Mouse (Mus musculus) Patski (cell line): ENCODE results near the gene Slpi. TPM values are rescaled to one million over a fixed set of nuclear protein-coding genes. Genes with fewer than 3 reads are reported as not detected.

Experiments
- ATAC-seq: fragments of 100-300 bp; one replicate; pipeline ENCODE4 v1.8.0; 2021
- CTCF ChIA-PET: fragments of 350-600 bp; sonication (Branson Sonifier 250); formaldehyde crosslinking; loops from one replicate; lab custom pipeline; 2022; ENCODE audit warnings: inconsistent platforms; lab: Charles Lee
- POLR2A ChIA-PET: fragments of 350-600 bp; sonication (Branson Sonifier 250); formaldehyde crosslinking; loops from one replicate; lab custom pipeline; 2022; ENCODE audit warnings: antibody characterized with exemption, inconsistent platforms; lab: Charles Lee
- DNase-seq: peaks from one replicate; pipeline ENCODE4 v3.0.0-alpha.2; 2011; ENCODE audit warnings: low read depth, low spot score
- H3K27me3 ChIP-seq: fragments of 371-371 bp; one replicate; pipeline ENCODE4 v1.5.1; 2021
- CTCF ChIP-seq: fragments of 100-300 bp; IDR thresholded peaks from one replicate; pipeline ENCODE4 v1.5.1; 2021
- in situ Hi-C: fragments of 300-500 bp; cut with MboI; formaldehyde crosslinking; loops from 3 replicates; pipeline ENCODE4 v1.11.1; 2018; ENCODE audit warnings: low pct_unique_long_range_greater_than_20kb, mixed read lengths
- polyA plus RNA-seq: library from polyadenylated mRNA; unstranded; gene quantifications from one replicate; pipeline ENCODE4 v1.2.3, GENCODE M21; 2021

The Slpi gene
- polyA plus RNA-seq, 1 experiment from 2014 or later = 149 TPM

- no peaks in the 10 kb centered on the region for H3K27me3 ChIP-seq
- ChIA-PET POLR2A (interaction anchor here (0.5 to 1.8 kb wide), 8 partner anchors 8 to 284 kb away, joined by 3 to 11 read pairs (median 4); partner anchors contain the start of gene Sys1), CTCF (interaction anchor here (1.0 to 1.9 kb wide), 3 partner anchors 16 to 35 kb away, joined by 3 to 7 read pairs (median 4); partner anchors contain the start of gene Sys1)
- ATAC-seq (no peak), DNase-seq (no peak)
- no peak for TF ChIP-seq CTCF
- in situ Hi-C loops = no loop called here
Measured at GRCm38 (mm10) chr2:164422675-164423393, 33.9 kb upstream of the Slpi start.

GRCm38 (mm10) chr2:164421979-164422378 is 33.1 kb upstream of the Slpi start:
- CTCF ChIA-PET = interaction anchor here (1.0 to 1.9 kb wide), 4 partner anchors 17 to 39 kb away, joined by 3 to 7 read pairs (median 4); partner anchors contain the start of genes Gm20458 and Sys1
- DNase-seq (no peak), ATAC-seq (peak; percentile 48)
- no peak for TF ChIP-seq CTCF
- in situ Hi-C loops = no loop called here
- H3K27me3 ChIP-seq = no peaks in the 10 kb centered on the region
- POLR2A ChIA-PET = interaction anchor here (1.2 to 1.4 kb wide), 4 partner anchors 17 to 39 kb away, joined by 3 to 11 read pairs (median 4); partner anchors contain the start of genes Sdc4 and Sys1

- no peak for TF ChIP-seq CTCF
- DNase-seq (no peak), ATAC-seq (no peak)
- in situ Hi-C loops = no loop called here
- ChIA-PET CTCF (interaction anchor here (1.2 kb wide), 1 partner anchor 40 kb away, joined by 3 read pairs; the partner anchor contains the start of gene Gm20458), POLR2A (interaction anchor here (1.1 to 1.3 kb wide), 3 partner anchors 18 to 22 kb away, joined by 3 to 5 read pairs (median 4); partner anchors contain the start of gene Sdc4)
- H3K27me3 ChIP-seq = no peaks in the 10 kb centered on the region
Measured at GRCm38 (mm10) chr2:164421306-164421705, 32.4 kb upstream of the Slpi start.

GRCm38 (mm10) chr2:164419489-164419888 is 30.6 kb upstream of the Slpi start:
- POLR2A ChIA-PET = interaction anchor here (0.6 to 1.6 kb wide), 6 partner anchors 19 to 121 kb away, joined by 3 to 7 read pairs (median 3); partner anchors contain the start of genes Pigt and Sys1

GRCm38 (mm10) chr2:164418308-164418875 is 29.5 kb upstream of the Slpi start:
- H3K27me3 ChIP-seq = no peaks in the 10 kb centered on the region
- TF ChIP-seq CTCF = no peak
- DNase-seq (no peak), ATAC-seq (no peak)
- in situ Hi-C loops = loop anchor here (5.0 kb wide), 2 partner anchors 39 to 99 kb away; partner anchors contain the start of gene Sys1
- CTCF ChIA-PET = interaction anchor here (0.8 to 3.9 kb wide), 10 partner anchors 15 to 112 kb away, joined by 3 to 18 read pairs (median 4); partner anchors contain the start of genes Gm20458, Pigt and Sys1
- POLR2A ChIA-PET = interaction anchor here (0.6 to 1.6 kb wide), 6 partner anchors 21 to 122 kb away, joined by 3 to 7 read pairs (median 3); partner anchors contain the start of gene Sys1

More at GRCm38 (mm10) chr2:164419489-164419888, 30.6 kb upstream of the Slpi start:
- no peaks in the 10 kb centered on the region for H3K27me3 ChIP-seq
- DNase-seq (no peak), ATAC-seq (peak; percentile 6)
- no peak for TF ChIP-seq CTCF
- CTCF ChIA-PET = interaction anchor here (1.1 to 2.1 kb wide), 3 partner anchors 37 to 111 kb away, joined by 3 to 6 read pairs (median 5); partner anchors contain the start of genes Gm20458 and Sys1
- in situ Hi-C loops = loop anchor here (5.0 kb wide), 2 partner anchors 38 to 98 kb away; partner anchors contain the start of gene Sys1

GRCm38 (mm10) chr2:164417198-164417597 is 28.3 kb upstream of the Slpi start:
- TF ChIP-seq CTCF = peak; percentile 40
- CTCF ChIA-PET = interaction anchor here (0.8 to 3.9 kb wide), 10 partner anchors 16 to 114 kb away, joined by 3 to 18 read pairs (median 4); partner anchors contain the start of genes Gm20458, Pigt and Sys1
- ATAC-seq = no peak
- DNase-seq = no peak
- no peaks in the 10 kb centered on the region for H3K27me3 ChIP-seq
- in situ Hi-C loops = loop anchor here (5.0 kb wide), 2 partner anchors 40 to 100 kb away; partner anchors contain the start of gene Sys1
- POLR2A ChIA-PET = interaction anchor here (0.9 to 1.4 kb wide), 2 partner anchors 23 to 38 kb away, joined by 3 to 5 read pairs; partner anchors contain the start of gene Sys1

- ChIA-PET CTCF (interaction anchor here (0.8 kb wide), 1 partner anchor 25 kb away, joined by 3 read pairs; the partner anchor contains the start of gene Slpi), POLR2A (no interaction called here)
- H3K27me3 ChIP-seq = no peaks in the 10 kb centered on the region
- ATAC-seq (no peak), DNase-seq (no peak)
- in situ Hi-C loops = no loop called here
- no peak for TF ChIP-seq CTCF
Measured at GRCm38 (mm10) chr2:164414581-164414980, 25.7 kb upstream of the Slpi start.

GRCm38 (mm10) chr2:164414167-164414566 is 25.3 kb upstream of the Slpi start:
- ChIA-PET CTCF (interaction anchor here (0.8 to 1.5 kb wide), 3 partner anchors 25 to 312 kb away, joined by 3 to 5 read pairs (median 4); partner anchors contain the start of genes Gm20458 and Slpi), POLR2A (no interaction called here)
- no peaks in the 10 kb centered on the region for H3K27me3 ChIP-seq
- in situ Hi-C loops = no loop called here
- ATAC-seq (no peak), DNase-seq (no peak)
- TF ChIP-seq CTCF = no peak

- ATAC-seq = no peak
- TF ChIP-seq CTCF = no peak
- DNase-seq = no peak
- H3K27me3 ChIP-seq = no peaks in the 10 kb centered on the region
- POLR2A ChIA-PET = no interaction called here
- CTCF ChIA-PET = interaction anchor here (0.6 to 3.9 kb wide), 7 partner anchors 13 to 322 kb away, joined by 3 to 15 read pairs (median 4); partner anchors contain the start of genes Gm20458 and Slpi
- in situ Hi-C loops = no loop called here
Measured at GRCm38 (mm10) chr2:164407708-164408107, 18.8 kb upstream of the Slpi start.
